Mouse (Mus musculus): ENCODE results near the gene Pfn2. TPM values are rescaled to one million over a fixed set of nuclear protein-coding genes. Genes with fewer than 3 reads are reported as not detected.
"Not testable (repeated sequence)": the region's sequence is repeated elsewhere in the genome, so short reads cannot be mapped to it uniquely, and the experiment has no call there.

The Pfn2 gene
- polyA plus RNA-seq (2015; fragmentation: Nextera tagmentation; extraction: Ambion mirVana) = 75.2 and 85.1 TPM in 2 replicates

GRCm38 (mm10) chr3:57847760-57848185 lies at the start of gene Pfn2:
TSS of gene Pfn2 (minus strand) at chr3:57848079.
- ATAC-seq = peak; percentile 86
- Histone ChIP-seq H3K4me2 (replicated peaks) (peak within 1 kb of the TSS; percentile 91), H3K9ac (peak within 1 kb of the TSS; percentile 72), H3K27me3 (replicated peaks) (no peaks in the 10 kb centered on the region), H3K4me3 (replicated peaks) (peak within 1 kb of the TSS; percentile 92), H3K36me3 (0 out of 2 replicates have a peak, but pooled peaks cover 2% of the 10 kb centered on the region), H3K27ac (peak within 1 kb of the TSS; percentile 92), H3K9me3 (no peaks in the 10 kb centered on the region), H3K4me1 (replicated peaks) (no peaks in the 10 kb centered on the region)
- 0% methylated on average over 45 of the region's 52 CpGs for WGBS

- H3K36me3 ChIP-seq = no peaks in the 10 kb centered on the region
- ATAC-seq = no peak
- H3K4me1 ChIP-seq (replicated peaks) = no peaks in the 10 kb centered on the region
- H3K27ac ChIP-seq = no peak overlapping the region
- no peaks in the 10 kb centered on the region for H3K27me3 ChIP-seq (replicated peaks)
- no peak overlapping the region for H3K4me3 ChIP-seq (replicated peaks)
- no peak overlapping the region for H3K9ac ChIP-seq
- no peaks in the 10 kb centered on the region for H3K9me3 ChIP-seq
- no peak overlapping the region for H3K4me2 ChIP-seq (replicated peaks)
- WGBS = 85% methylated on average over 3 of the region's 3 CpGs
These were observed 35.1 kb upstream of the Pfn2 start for GRCm38 (mm10) chr3:57882945-57883344.

GRCm38 (mm10) chr3:57846912-57847759 lies 743 bp downstream of the Pfn2 start:
- ATAC-seq = peak; percentile 93
- Histone ChIP-seq H3K4me1 (replicated peaks) (no peaks in the 10 kb centered on the region), H3K9me3 (no peaks in the 10 kb centered on the region), H3K9ac (peak overlapping the region; percentile 72), H3K27ac (peak overlapping the region; percentile 92), H3K36me3 (peaks cover 2% of the 10 kb centered on the region; the same call in 1 of the 2 replicates), H3K27me3 (replicated peaks) (no peaks in the 10 kb centered on the region), H3K4me3 (replicated peaks) (peak overlapping the region; percentile 92), H3K4me2 (replicated peaks) (peak overlapping the region; percentile 91)
- under 1% methylated on average over 97 of the region's 104 CpGs for WGBS

GRCm38 (mm10) chr3:57846662-57846911 lies 1.3 kb downstream of the Pfn2 start:
- peak overlapping the region; percentile 92 for H3K4me3 ChIP-seq (replicated peaks)
- no peaks in the 10 kb centered on the region for H3K9me3 ChIP-seq
- H3K9ac ChIP-seq = peak overlapping the region; percentile 72
- H3K4me2 ChIP-seq (replicated peaks) = peak overlapping the region; percentile 91
- H3K36me3 ChIP-seq = peaks cover 2% of the 10 kb centered on the region; the same call in 1 of the 2 replicates
- whole genome bisulfite sequencing = 3% methylated on average over 9 of the region's 9 CpGs
- H3K4me1 ChIP-seq (replicated peaks) = no peaks in the 10 kb centered on the region
- peak overlapping the region; percentile 92 for H3K27ac ChIP-seq
- H3K27me3 ChIP-seq (replicated peaks) = no peaks in the 10 kb centered on the region
- no peak for ATAC-seq

GRCm38 (mm10) chr3:57845786-57846661 lies 1.9 kb downstream of the Pfn2 start:
- H3K27me3 ChIP-seq (replicated peaks) = no peaks in the 10 kb centered on the region

GRCm38 (mm10) chr3:57843775-57844174 lies 4.1 kb downstream of the Pfn2 start:
- ATAC-seq = no peak
- Histone ChIP-seq H3K27me3 (replicated peaks) (no peaks in the 10 kb centered on the region), H3K4me2 (replicated peaks) (no peak overlapping the region), H3K9ac (no peak overlapping the region), H3K27ac (no peak overlapping the region), H3K9me3 (no peaks in the 10 kb centered on the region), H3K4me3 (replicated peaks) (no peak overlapping the region), H3K4me1 (replicated peaks) (no peaks in the 10 kb centered on the region), H3K36me3 (peaks cover 2% of the 10 kb centered on the region; the same call in 1 of the 2 replicates)

More at GRCm38 (mm10) chr3:57845786-57846661, 1.9 kb downstream of the Pfn2 start:
- no peak for ATAC-seq
- Histone ChIP-seq H3K4me2 (replicated peaks) (peak overlapping the region; percentile 91), H3K27ac (no peak overlapping the region), H3K4me1 (replicated peaks) (no peaks in the 10 kb centered on the region), H3K9ac (peak overlapping the region; percentile 72; the same call in 1 of the 2 replicates), H3K9me3 (no peaks in the 10 kb centered on the region), H3K36me3 (peaks cover 2% of the 10 kb centered on the region; the same call in 1 of the 2 replicates), H3K4me3 (replicated peaks) (peak overlapping the region; percentile 92)
- WGBS = 17% methylated on average over 11 of the region's 11 CpGs

- Histone ChIP-seq H3K4me2 (replicated peaks) (no peak overlapping the region), H3K27me3 (replicated peaks) (no peaks in the 10 kb centered on the region), H3K9ac (no peak overlapping the region), H3K27ac (no peak overlapping the region), H3K4me3 (replicated peaks) (no peak overlapping the region), H3K9me3 (no peaks in the 10 kb centered on the region), H3K36me3 (no peaks in the 10 kb centered on the region), H3K4me1 (replicated peaks) (no peaks in the 10 kb centered on the region)
- WGBS = 91% methylated on average over 4 of the region's 4 CpGs
- no peak for ATAC-seq
These were observed 11.0 kb downstream of the Pfn2 start for GRCm38 (mm10) chr3:57836911-57837310.

GRCm38 (mm10) chr3:57833585-57833984 lies 14.3 kb downstream of the Pfn2 start:
- H3K4me1 ChIP-seq (replicated peaks) = no peaks in the 10 kb centered on the region
- no peak overlapping the region for H3K9ac ChIP-seq
- no peaks in the 10 kb centered on the region for H3K36me3 ChIP-seq
- WGBS = 92% methylated on average over 11 of the region's 11 CpGs
- no peak overlapping the region for H3K27ac ChIP-seq
- no peak overlapping the region for H3K4me3 ChIP-seq (replicated peaks)
- ATAC-seq = no peak
- no peaks in the 10 kb centered on the region for H3K27me3 ChIP-seq (replicated peaks)
- H3K9me3 ChIP-seq = no peaks in the 10 kb centered on the region
- no peak overlapping the region for H3K4me2 ChIP-seq (replicated peaks)

GRCm38 (mm10) chr3:57825866-57826265 lies 22.0 kb downstream of the Pfn2 start:
- Histone ChIP-seq H3K4me2 (replicated peaks) (no peak overlapping the region), H3K27me3 (replicated peaks) (no peaks in the 10 kb centered on the region), H3K9ac (no peak overlapping the region), H3K27ac (no peak overlapping the region), H3K9me3 (no peaks in the 10 kb centered on the region), H3K4me1 (replicated peaks) (no peaks in the 10 kb centered on the region), H3K4me3 (replicated peaks) (no peak overlapping the region), H3K36me3 (no peaks in the 10 kb centered on the region)
- ATAC-seq = no peak
- WGBS = 94% methylated on average over 3 of the region's 3 CpGs

GRCm38 (mm10) chr3:57815447-57815846 lies 32.4 kb downstream of the Pfn2 start:
- H3K9me3 ChIP-seq = no peaks in the 10 kb centered on the region
- H3K27me3 ChIP-seq (replicated peaks) = no peaks in the 10 kb centered on the region
- no peak for ATAC-seq
- no peak overlapping the region for H3K4me3 ChIP-seq (replicated peaks)
- no peak overlapping the region for H3K27ac ChIP-seq
- H3K36me3 ChIP-seq = no peaks in the 10 kb centered on the region
- H3K9ac ChIP-seq = no peak overlapping the region
- no peaks in the 10 kb centered on the region for H3K4me1 ChIP-seq (replicated peaks)
- 85% methylated on average over 6 of the region's 6 CpGs for WGBS
- H3K4me2 ChIP-seq (replicated peaks) = no peak overlapping the region

GRCm38 (mm10) chr3:57795071-57795470 lies 52.8 kb downstream of the Pfn2 start:
- not testable (repeated sequence) for H3K27ac ChIP-seq; H3K4me1 ChIP-seq (replicated peaks); H3K4me3 ChIP-seq (replicated peaks); H3K4me2 ChIP-seq (replicated peaks); H3K9me3 ChIP-seq; H3K27me3 ChIP-seq (replicated peaks); H3K36me3 ChIP-seq; ATAC-seq; H3K9ac ChIP-seq
- WGBS = 55% methylated on average over 6 of the region's 6 CpGs

Data from intestine, embryonic 15.5 days (tissue).